ENCODE assay signal across 21 mouse cellular contexts in genomic region chr17:84045812-84046211, GRCm38 (mm10).
DNase-seq lines count a peak whose midpoint lies in the region; ATAC-seq and TF ChIP-seq lines count a peak whose summit lies in the region.
"Had no signal": no experiment of that assay in that cellular context is flagged by ENCODE, and none has a peak within 500 bp of the region (broad histone marks: within the 10 kb centered on the region; RNA-seq: fewer than 3 reads in every experiment).

No protein-coding gene starts in this region.

- H3K27me3 ChIP-seq in forebrain, embryonic 10.5 days (ENCODE audit: poor library complexity, severe bottlenecking) = no peaks in the 10 kb centered on the region
- no peaks in the 10 kb centered on the region for H3K27me3 ChIP-seq in forebrain, embryonic 14.5 days (replicated peaks; ENCODE audit: control insufficient read depth, insufficient read depth, low read length)
- no peaks in the 10 kb centered on the region for H3K27me3 ChIP-seq in kidney, embryonic 16.5 days (ENCODE audit: insufficient read depth, low read length)
- H3K27me3 ChIP-seq in intestine, embryonic 15.5 days (replicated peaks) = no peaks in the 10 kb centered on the region
- H3K27me3 ChIP-seq in stomach, postnatal 0 days (ENCODE audit: control insufficient read depth, insufficient read depth, low read length) = no peaks in the 10 kb centered on the region
- H3K27me3 ChIP-seq in liver, embryonic 11.5 days (replicated peaks; ENCODE audit: control insufficient read depth, insufficient read depth, low read length) = no peaks in the 10 kb centered on the region; the same call in 1 of the 2 replicates

- H3K9ac ChIP-seq in forebrain, embryonic 14.5 days (ENCODE audit: low read length) = no peak overlapping the region
- no peak overlapping the region for H3K9ac ChIP-seq in kidney, embryonic 16.5 days (replicated peaks; ENCODE audit: low read length)
- H3K9ac ChIP-seq in intestine, embryonic 15.5 days = no peak overlapping the region
- no peak overlapping the region for H3K9ac ChIP-seq in stomach, postnatal 0 days (ENCODE audit: low read length)
- no peak overlapping the region for H3K9ac ChIP-seq in liver, embryonic 11.5 days (ENCODE audit: low read depth, low read length)
- H3K9ac ChIP-seq: forebrain, postnatal 0 days had no signal

- no peak overlapping the region for H3K4me3 ChIP-seq in forebrain, embryonic 10.5 days
- H3K4me3 ChIP-seq in forebrain, embryonic 14.5 days (ENCODE audit: low read depth, low read length) = no peak overlapping the region
- no peak overlapping the region for H3K4me3 ChIP-seq in kidney, embryonic 16.5 days (ENCODE audit: low read length)
- H3K4me3 ChIP-seq in intestine, embryonic 15.5 days (replicated peaks) = no peak overlapping the region
- H3K4me3 ChIP-seq in stomach, postnatal 0 days (ENCODE audit: low read depth, low read length) = no peak overlapping the region
- no peak overlapping the region for H3K4me3 ChIP-seq in liver, embryonic 11.5 days (ENCODE audit: low read depth, low read length)

- WGBS in forebrain, embryonic 10.5 days = 87% methylated on average over 1 of the region's 1 CpGs
- 80% methylated on average over 1 of the region's 1 CpGs for WGBS in forebrain, embryonic 14.5 days
- 86% methylated on average over 1 of the region's 1 CpGs for WGBS in kidney, embryonic 16.5 days
- 76% methylated on average over 1 of the region's 1 CpGs for whole genome bisulfite sequencing in intestine, embryonic 15.5 days
- WGBS in stomach, postnatal 0 days = 71% methylated on average over 1 of the region's 1 CpGs
- 91% methylated on average over 1 of the region's 1 CpGs for WGBS in liver, embryonic 11.5 days

- no peaks in the 10 kb centered on the region for H3K36me3 ChIP-seq in forebrain, embryonic 10.5 days (replicated peaks)
- no peaks in the 10 kb centered on the region for H3K36me3 ChIP-seq in forebrain, embryonic 14.5 days (ENCODE audit: control insufficient read depth, insufficient read depth, low read length)
- H3K36me3 ChIP-seq in kidney, embryonic 16.5 days (ENCODE audit: insufficient read depth, low read length) = no peaks in the 10 kb centered on the region
- H3K36me3 ChIP-seq in intestine, embryonic 15.5 days = no peaks in the 10 kb centered on the region
- no peaks in the 10 kb centered on the region for H3K36me3 ChIP-seq in stomach, postnatal 0 days (ENCODE audit: control insufficient read depth, insufficient read depth, low read length)
- no peaks in the 10 kb centered on the region for H3K36me3 ChIP-seq in liver, embryonic 11.5 days (ENCODE audit: control insufficient read depth, insufficient read depth, low read length)
- H3K36me3 ChIP-seq: G1E had no signal

- no peak for TF ChIP-seq EP300 in stomach, postnatal 0 days (optimal IDR thresholded peaks at IDR 0.05)

- H3K9me3 ChIP-seq in forebrain, embryonic 10.5 days = peaks cover 14% of the 10 kb centered on the region; the same call in 1 of the 2 replicates
- H3K9me3 ChIP-seq in forebrain, embryonic 14.5 days (replicated peaks; ENCODE audit: control insufficient read depth, low read length) = no peaks in the 10 kb centered on the region
- no peaks in the 10 kb centered on the region; the same call in none of the 2 replicates for H3K9me3 ChIP-seq in kidney, embryonic 16.5 days (ENCODE audit: low read length)
- no peaks in the 10 kb centered on the region for H3K9me3 ChIP-seq in intestine, embryonic 15.5 days
- no peaks in the 10 kb centered on the region for H3K9me3 ChIP-seq in stomach, postnatal 0 days (ENCODE audit: control insufficient read depth, low read length)
- H3K9me3 ChIP-seq in liver, embryonic 11.5 days (ENCODE audit: control insufficient read depth, low read length) = peaks cover 7% of the 10 kb centered on the region

- no peak overlapping the region for H3K4me2 ChIP-seq in forebrain, embryonic 14.5 days (ENCODE audit: low read length)
- no peak overlapping the region for H3K4me2 ChIP-seq in kidney, embryonic 16.5 days (replicated peaks; ENCODE audit: low read depth, low read length)
- no peak overlapping the region for H3K4me2 ChIP-seq in intestine, embryonic 15.5 days (replicated peaks)
- H3K4me2 ChIP-seq in stomach, postnatal 0 days (replicated peaks; ENCODE audit: low read depth) = no peak overlapping the region
- H3K4me2 ChIP-seq in liver, embryonic 11.5 days = no peak overlapping the region

- H3K27ac ChIP-seq in forebrain, embryonic 10.5 days = 0 out of 2 replicates have a peak overlapping the region, but pooled peaks have one; percentile 56
- H3K27ac ChIP-seq in forebrain, embryonic 14.5 days (ENCODE audit: low read depth, low read length) = no peak overlapping the region
- H3K27ac ChIP-seq in kidney, embryonic 16.5 days (ENCODE audit: low read length) = peak overlapping the region; percentile 81; the same call in 1 of the 2 replicates
- H3K27ac ChIP-seq in intestine, embryonic 15.5 days = peak overlapping the region; percentile 44; the same call in 1 of the 2 replicates
- H3K27ac ChIP-seq in stomach, postnatal 0 days (replicated peaks) = peak overlapping the region; percentile 31; the same call in 1 of the 2 replicates
- no peak overlapping the region for H3K27ac ChIP-seq in liver, embryonic 11.5 days (ENCODE audit: low read depth, low read length)

- no peak for ATAC-seq in forebrain, embryonic 14.5 days
- no peak for ATAC-seq in kidney, embryonic 16.5 days (ENCODE audit: low FRiP score, low TSS enrichment)
- ATAC-seq in intestine, embryonic 15.5 days = no peak
- ATAC-seq in stomach, postnatal 0 days (ENCODE audit: low FRiP score, low TSS enrichment) = no peak
- ATAC-seq in liver, embryonic 11.5 days (replicated peaks; ENCODE audit: low FRiP score) = no peak
- ATAC-seq: activated CD4-positive, CD25-positive, alpha-beta regulatory T cell, adult 4 months; CD4-positive, CD25-positive, alpha-beta regulatory T cell, adult 4 months; forebrain, postnatal 0 days; midbrain, embryonic 16.5 days had no signal

- H3K4me1 ChIP-seq in forebrain, embryonic 10.5 days = peaks cover 27% of the 10 kb centered on the region
- no peaks in the 10 kb centered on the region for H3K4me1 ChIP-seq in forebrain, embryonic 14.5 days (ENCODE audit: control insufficient read depth, insufficient read depth, low read length)
- peaks cover 28% of the 10 kb centered on the region for H3K4me1 ChIP-seq in kidney, embryonic 16.5 days (ENCODE audit: insufficient read depth, low read length)
- H3K4me1 ChIP-seq in intestine, embryonic 15.5 days (replicated peaks) = peaks cover 35% of the 10 kb centered on the region
- H3K4me1 ChIP-seq in stomach, postnatal 0 days (replicated peaks; ENCODE audit: control insufficient read depth, insufficient read depth) = peaks cover 6% of the 10 kb centered on the region; the same call in 1 of the 2 replicates
- peaks cover 8% of the 10 kb centered on the region for H3K4me1 ChIP-seq in liver, embryonic 11.5 days (replicated peaks; ENCODE audit: control insufficient read depth, insufficient read depth, low read length)

- TF ChIP-seq CTCF in stomach, postnatal 0 days (IDR thresholded peaks at IDR 0.05; ENCODE audit: low read depth) = no peak

- DNase-seq in forebrain, embryonic 10.5 days (ENCODE audit: extremely low spot score, low spot score) = no peak
- DNase-seq in forebrain, embryonic 14.5 days (ENCODE audit: low spot score) = no peak
- DNase-seq in kidney, postnatal 25 days = no peak
- no peak for DNase-seq in stomach, postnatal 0 days (ENCODE audit: low spot score)
- no peak for DNase-seq in right cerebral cortex, adult 2 months (ENCODE audit: low spot score in 2 of 2)
- DNase-seq in liver, embryonic 11.5 days (ENCODE audit: low spot score) = no peak
- DNase-seq: adrenal gland, postnatal 36 days; cerebellum, adult 18-20 months; cerebellum, postnatal 25 days; forebrain, postnatal 0 days; heart, adult 18-20 months; kidney, adult 9 months; lung, adult 18-20 months; retina, postnatal 1 day; thymus, postnatal 25 days had no signal

Comparison
In these comparisons a context has a peak if more than half of its experiments do, and no peak if none do; other contexts are left out.
1. H3K27ac ChIP-seq: peak in forebrain, embryonic 10.5 days (single experiment), kidney, embryonic 16.5 days (single experiment), intestine, embryonic 15.5 days (single experiment) and stomach, postnatal 0 days (single experiment); none in forebrain, embryonic 14.5 days (single experiment) and liver, embryonic 11.5 days (single experiment).